Mouse (Mus musculus): ENCODE results near the gene Vti1a.

Gene Vti1a

GRCm38 (mm10) chr19:55316109-55316714 lies at the start of gene Vti1a:
Vti1a (plus strand) TSS chr19:55316295.
- DNase-seq, result peak; percentile 98 to 99

- DNase-seq, result no peak
Measured at GRCm38 (mm10) chr19:55266786-55267185, 49.3 kb upstream of the Vti1a start.

- no peak for DNase-seq
Measured at GRCm38 (mm10) chr19:55268150-55268549, 47.9 kb upstream of the Vti1a start.

- no peak for DNase-seq
Measured at GRCm38 (mm10) chr19:55269051-55269450, 47.0 kb upstream of the Vti1a start.

GRCm38 (mm10) chr19:55271448-55271847 lies 44.6 kb upstream of the Vti1a start:
- no peak for DNase-seq

- DNase-seq, result no peak
Measured at GRCm38 (mm10) chr19:55273340-55273739, 42.8 kb upstream of the Vti1a start.

- DNase-seq, result no peak
Measured at GRCm38 (mm10) chr19:55276100-55276499, 40.0 kb upstream of the Vti1a start.

GRCm38 (mm10) chr19:55276770-55277169 lies 39.3 kb upstream of the Vti1a start:
- no peak for DNase-seq

GRCm38 (mm10) chr19:55284093-55284492 lies 32.0 kb upstream of the Vti1a start:
- no peak for DNase-seq

GRCm38 (mm10) chr19:55286034-55286433 lies 30.1 kb upstream of the Vti1a start:
- DNase-seq, result no peak

- no peak for DNase-seq
Measured at GRCm38 (mm10) chr19:55288974-55289373, 27.1 kb upstream of the Vti1a start.

GRCm38 (mm10) chr19:55290621-55291270 lies 25.3 kb upstream of the Vti1a start:
- no peak for DNase-seq

GRCm38 (mm10) chr19:55292210-55292850 lies 23.8 kb upstream of the Vti1a start:
- DNase-seq, result no peak

- DNase-seq, result no peak
Measured at GRCm38 (mm10) chr19:55293175-55293574, 22.9 kb upstream of the Vti1a start.

- no peak for DNase-seq
Measured at GRCm38 (mm10) chr19:55295075-55295474, 21.0 kb upstream of the Vti1a start.

GRCm38 (mm10) chr19:55295556-55295955 lies 20.5 kb upstream of the Vti1a start:
- no peak for DNase-seq

GRCm38 (mm10) chr19:55296301-55296700 lies 19.8 kb upstream of the Vti1a start:
- DNase-seq, result no peak

- DNase-seq, result no peak
Measured at GRCm38 (mm10) chr19:55297489-55297888, 18.6 kb upstream of the Vti1a start.

GRCm38 (mm10) chr19:55297961-55298360 lies 18.1 kb upstream of the Vti1a start:
- DNase-seq, result no peak

GRCm38 (mm10) chr19:55299378-55299777 lies 16.7 kb upstream of the Vti1a start:
- no peak for DNase-seq

- no peak for DNase-seq
Measured at GRCm38 (mm10) chr19:55300525-55300924, 15.6 kb upstream of the Vti1a start.

GRCm38 (mm10) chr19:55305024-55305423 lies 11.1 kb upstream of the Vti1a start:
- DNase-seq, result peak in 1 of 2 experiments; percentile 9

GRCm38 (mm10) chr19:55311874-55312273 lies 4.2 kb upstream of the Vti1a start:
- no peak for DNase-seq

- DNase-seq, result no peak
Measured at GRCm38 (mm10) chr19:55313649-55314048, 2.4 kb upstream of the Vti1a start.
